Mouse (Mus musculus): ENCODE data around the gene Podxl2. TPM values are rescaled to one million over a fixed set of nuclear protein-coding genes. Genes with fewer than 3 reads are reported as not detected.

The Podxl2 gene
- polyA plus RNA-seq, 1 experiment, result 3.4 TPM

- peak overlapping the region; percentile 17 for H3ac ChIP-seq (ENCODE audit: control insufficient read depth, insufficient read length)
- H3K27me3 ChIP-seq (ENCODE audit: control insufficient read depth, insufficient read depth, insufficient read length), result no peaks in the 10 kb centered on the region
- no peaks in the 10 kb centered on the region for H3K79me2 ChIP-seq (ENCODE audit: control insufficient read depth, insufficient read depth)
- H3K4me2 ChIP-seq (ENCODE audit: low read depth), result peak overlapping the region; percentile 88
- peak overlapping the region; percentile 55 for H3K4me3 ChIP-seq
- no peaks in the 10 kb centered on the region for H3K36me3 ChIP-seq (ENCODE audit: control insufficient read depth, insufficient read depth)
- TF ChIP-seq MYOD1 (IDR thresholded peaks at IDR 0.05; ENCODE audit: control insufficient read depth in 1 of 3, insufficient read length in 2 of 3, low read depth in 2 of 3), result no peak
- no peak for TF ChIP-seq REST (IDR thresholded peaks at IDR 0.05; ENCODE audit: insufficient read depth, insufficient read length)
- TF ChIP-seq CEBPB (IDR thresholded peaks at IDR 0.05; ENCODE audit: insufficient read depth, poor library complexity, severe bottlenecking), result no peak
- TF ChIP-seq TCF12 (IDR thresholded peaks at IDR 0.05; ENCODE audit: insufficient read depth, poor library complexity, severe bottlenecking), result no peak
- TF ChIP-seq SRF (IDR thresholded peaks at IDR 0.05; ENCODE audit: control insufficient read depth, insufficient read length, low read depth), result no peak
- no peak for TF ChIP-seq TCF3 (IDR thresholded peaks at IDR 0.05; ENCODE audit: insufficient read length, low read depth)
- no peak for TF ChIP-seq POLR2AphosphoS2 (IDR thresholded peaks at IDR 0.05; ENCODE audit: insufficient read length, low read depth)
- no peak for TF ChIP-seq USF1 (IDR thresholded peaks at IDR 0.05; ENCODE audit: low read depth)
- TF ChIP-seq MYOG (IDR thresholded peaks at IDR 0.05; ENCODE audit: control insufficient read depth in 1 of 3, insufficient read depth in 1 of 3, insufficient read length in 2 of 3, low read depth in 2 of 3), result no peak
- TF ChIP-seq MAX (IDR thresholded peaks at IDR 0.05; ENCODE audit: low read depth), result no peak
Measured at GRCm38 (mm10) chr6:88843241-88843640, 31.6 kb downstream of the Podxl2 start.

GRCm38 (mm10) chr6:88842731-88843151 lies 32.1 kb downstream of the Podxl2 start:
- peak overlapping the region; percentile 88 for H3K4me2 ChIP-seq (ENCODE audit: low read depth)
- TF ChIP-seq MYOD1 (IDR thresholded peaks at IDR 0.05; ENCODE audit: control insufficient read depth in 1 of 3, insufficient read length in 2 of 3, low read depth in 2 of 3), result peak in 1 of 3 experiments; percentile 12
- no peak for TF ChIP-seq POLR2A (IDR thresholded peaks at IDR 0.05; ENCODE audit: insufficient read length, low read depth)
- TF ChIP-seq USF1 (IDR thresholded peaks at IDR 0.05; ENCODE audit: low read depth), result no peak
- peak in 1 of 3 experiments; percentile 29 for TF ChIP-seq MYOG (IDR thresholded peaks at IDR 0.05; ENCODE audit: control insufficient read depth in 1 of 3, insufficient read depth in 1 of 3, insufficient read length in 2 of 3, low read depth in 2 of 3)
- peak overlapping the region; percentile 55 for H3K4me3 ChIP-seq
- H3K27me3 ChIP-seq (ENCODE audit: control insufficient read depth, insufficient read depth, insufficient read length), result no peaks in the 10 kb centered on the region
- no peaks in the 10 kb centered on the region for H3K36me3 ChIP-seq (ENCODE audit: control insufficient read depth, insufficient read depth)
- H3ac ChIP-seq (ENCODE audit: control insufficient read depth, insufficient read length), result peak overlapping the region; percentile 17
- H3K79me2 ChIP-seq (ENCODE audit: control insufficient read depth, insufficient read depth), result no peaks in the 10 kb centered on the region

- peak within 1 kb of the TSS; percentile 17 for H3ac ChIP-seq (ENCODE audit: control insufficient read depth, insufficient read length)
- H3K4me2 ChIP-seq (ENCODE audit: low read depth), result peak within 1 kb of the TSS; percentile 88
- H3K79me2 ChIP-seq (ENCODE audit: control insufficient read depth, insufficient read depth), result no peaks in the 10 kb centered on the region
- H3K4me3 ChIP-seq, result peak within 1 kb of the TSS; percentile 55
- no peaks in the 10 kb centered on the region for H3K27me3 ChIP-seq (ENCODE audit: control insufficient read depth, insufficient read depth, insufficient read length)
- no peak for TF ChIP-seq E2F4 (IDR thresholded peaks at IDR 0.05; ENCODE audit: insufficient read depth)
- no peak for TF ChIP-seq MYOD1 (IDR thresholded peaks at IDR 0.05; ENCODE audit: control insufficient read depth in 1 of 3, insufficient read length in 2 of 3, low read depth in 2 of 3)
- peak; percentile 81 for TF ChIP-seq SRF (IDR thresholded peaks at IDR 0.05; ENCODE audit: control insufficient read depth, insufficient read length, low read depth)
- TF ChIP-seq MAX (IDR thresholded peaks at IDR 0.05; ENCODE audit: low read depth), result no peak
- peak; percentile 28 for TF ChIP-seq POLR2AphosphoS2 (IDR thresholded peaks at IDR 0.05; ENCODE audit: insufficient read length, low read depth)
- peak; percentile 60 for TF ChIP-seq POLR2A (IDR thresholded peaks at IDR 0.05; ENCODE audit: insufficient read length, low read depth)
- no peak for TF ChIP-seq TCF12 (IDR thresholded peaks at IDR 0.05; ENCODE audit: insufficient read depth, poor library complexity, severe bottlenecking)
- no peak for TF ChIP-seq CEBPB (IDR thresholded peaks at IDR 0.05; ENCODE audit: insufficient read depth, poor library complexity, severe bottlenecking)
- TF ChIP-seq TCF3 (IDR thresholded peaks at IDR 0.05; ENCODE audit: insufficient read length, low read depth), result no peak
- no peak for TF ChIP-seq REST (IDR thresholded peaks at IDR 0.05; ENCODE audit: insufficient read depth, insufficient read length)
- no peak for TF ChIP-seq USF1 (IDR thresholded peaks at IDR 0.05; ENCODE audit: low read depth)
- TF ChIP-seq MYOG (IDR thresholded peaks at IDR 0.05; ENCODE audit: control insufficient read depth in 1 of 3, insufficient read depth in 1 of 3, insufficient read length in 2 of 3, low read depth in 2 of 3), result peak in 1 of 3 experiments; percentile 35
- no peaks in the 10 kb centered on the region for H3K36me3 ChIP-seq (ENCODE audit: control insufficient read depth, insufficient read depth)
Measured at GRCm38 (mm10) chr6:88841781-88842689, 32.8 kb downstream of the Podxl2 start, which contains the start of gene Abtb1. TSS of gene Abtb1 (minus strand) at chr6:88841984.

- Histone ChIP-seq H3K79me2 (ENCODE audit: control insufficient read depth, insufficient read depth) (no peaks in the 10 kb centered on the region), H3K4me2 (ENCODE audit: low read depth) (peak overlapping the region; percentile 76), H3K36me3 (ENCODE audit: control insufficient read depth, insufficient read depth) (no peaks in the 10 kb centered on the region), H3K27me3 (ENCODE audit: control insufficient read depth, insufficient read depth, insufficient read length) (no peaks in the 10 kb centered on the region), H3K4me3 (peak overlapping the region; percentile 55), H3ac (ENCODE audit: control insufficient read depth, insufficient read length) (peak overlapping the region; percentile 17)
- TF ChIP-seq POLR2AphosphoS2 (IDR thresholded peaks at IDR 0.05; ENCODE audit: insufficient read length, low read depth), result no peak
- no peak for TF ChIP-seq CEBPB (IDR thresholded peaks at IDR 0.05; ENCODE audit: insufficient read depth, poor library complexity, severe bottlenecking)
- TF ChIP-seq SRF (IDR thresholded peaks at IDR 0.05; ENCODE audit: control insufficient read depth, insufficient read length, low read depth), result no peak
- TF ChIP-seq MYOG (IDR thresholded peaks at IDR 0.05; ENCODE audit: control insufficient read depth in 1 of 3, insufficient read depth in 1 of 3, insufficient read length in 2 of 3, low read depth in 2 of 3), result no peak
- TF ChIP-seq MYOD1 (IDR thresholded peaks at IDR 0.05; ENCODE audit: control insufficient read depth in 1 of 3, insufficient read length in 2 of 3, low read depth in 2 of 3), result no peak
- no peak for TF ChIP-seq REST (IDR thresholded peaks at IDR 0.05; ENCODE audit: insufficient read depth, insufficient read length)
Measured at GRCm38 (mm10) chr6:88841514-88841780, 33.4 kb downstream of the Podxl2 start.
